Mouse (Mus musculus) left cerebral cortex, adult 18-20 months (tissue): ENCODE results near the gene Psmc3ip. TPM values are rescaled to one million over a fixed set of nuclear protein-coding genes. Genes with fewer than 3 reads are reported as not detected.
"Not testable (repeated sequence)": the region's sequence is repeated elsewhere in the genome, so short reads cannot be mapped to it uniquely, and the experiment has no call there.

Experiments
- DNase-seq, 2 experiments: peaks; one replicate each; pipeline ENCODE4 v3.0.0; 2021 to 2022; ENCODE audit warnings: low spot score in 2 of 2, mixed read lengths in 1 of 2
- long read RNA-seq, 2 experiments: library from polyadenylated mRNA; stranded (forward); transcript quantifications; one replicate each; pipeline ENCODE4 v2.0.0; 2021
- total RNA-seq, 2 experiments: library from RNA; stranded (reverse); gene quantifications; 2 replicates each; pipeline ENCODE4 v1.2.3; 2021

Psmc3ip gene
- total RNA-seq: 1 to 10 TPM; 3.0 to 3.6 TPM
- long read RNA-seq, experiment 1, partial matches to known transcripts: 0 of 1 reads
- long read RNA-seq, experiment 1, other reads (novel, unspliced or antisense): 0 of 1 reads
- long read RNA-seq, experiment 2, partial matches to known transcripts: 0 of 3 reads
- long read RNA-seq, experiment 2, other reads (novel, unspliced or antisense): 1 of 3 reads

GRCm38 (mm10) chr11:101095314-101096024 is at the start of gene Psmc3ip:
Gene Psmc3ip (minus strand): TSS chr11:101095436.
- peak; percentile 91 to 95 for DNase-seq

GRCm38 (mm10) chr11:101143338-101144225 is 48.3 kb upstream of the Psmc3ip start:
- DNase-seq: peak in 1 of 2 experiments; percentile 44

DNA sequence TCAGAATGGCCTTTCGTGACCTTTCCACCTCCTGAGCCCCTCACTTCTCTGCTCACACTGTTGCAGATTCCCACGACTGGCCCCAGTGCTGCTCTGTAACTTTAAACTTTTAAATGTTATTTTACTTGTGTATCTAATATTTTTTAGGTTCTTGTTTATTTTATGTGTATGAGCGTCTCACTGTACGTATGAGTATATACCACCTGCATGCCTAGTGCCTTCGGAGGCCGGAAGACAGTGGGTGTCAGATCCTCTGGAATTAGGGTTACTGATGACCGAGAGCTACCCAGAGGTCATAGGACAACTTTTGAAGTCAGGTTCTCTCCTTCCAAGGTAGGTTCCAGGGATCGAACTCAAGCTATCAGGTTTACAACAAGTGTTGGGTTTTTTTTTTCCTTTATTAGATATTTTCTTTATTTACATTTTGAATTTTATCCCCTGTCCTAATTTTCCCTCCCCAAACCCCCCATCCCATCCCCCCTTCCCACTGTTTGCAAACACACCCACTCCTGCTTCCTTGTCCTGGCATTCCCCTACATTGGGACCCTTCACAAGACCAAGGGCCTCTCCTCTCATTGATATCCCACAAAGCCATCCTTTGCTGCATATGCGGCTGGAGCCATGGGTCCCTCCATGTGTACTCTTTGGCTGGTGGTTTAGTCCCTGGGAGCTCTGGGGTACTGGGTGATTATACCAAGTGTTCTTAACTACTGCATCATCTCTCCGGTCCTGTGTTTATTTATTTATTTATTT is 47.2 kb upstream of the Psmc3ip start:
- DNase-seq: no peak

- DNase-seq: no peak
Observed at GRCm38 (mm10) chr11:101141088-101141487, 45.9 kb upstream of the Psmc3ip start.

DNA sequence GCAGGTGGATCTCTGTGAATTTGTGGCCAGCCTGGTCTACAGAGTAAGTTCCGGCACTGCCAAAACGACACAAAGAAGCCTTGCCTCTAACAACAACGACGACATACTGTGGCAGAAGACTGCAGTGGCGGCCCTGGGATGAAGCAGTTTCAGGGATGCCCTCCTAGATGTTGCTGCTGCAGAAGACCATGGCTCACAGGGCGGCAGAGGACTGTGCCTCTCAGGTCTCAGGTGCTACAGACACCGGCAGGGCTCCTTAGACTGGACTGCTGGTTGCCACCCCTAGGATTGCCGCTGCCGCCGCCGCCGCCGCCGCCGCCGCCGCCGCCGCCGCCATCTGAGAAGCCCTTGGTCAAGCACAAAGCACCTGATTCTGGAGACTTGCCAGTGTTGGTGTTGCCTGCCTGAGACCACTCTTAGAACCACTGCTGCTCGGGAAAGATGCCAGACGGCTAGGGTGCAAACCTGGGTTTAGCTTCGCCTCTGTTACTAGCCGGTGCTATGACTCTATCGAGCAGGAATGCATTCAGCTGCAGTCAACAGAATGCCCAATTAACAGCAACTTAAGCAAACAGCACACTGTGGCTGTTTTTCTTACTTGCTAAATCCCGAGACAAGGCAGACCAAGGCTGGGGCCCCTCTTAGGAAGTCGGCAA is 45.1 kb upstream of the Psmc3ip start:
- no peak for DNase-seq

DNA sequence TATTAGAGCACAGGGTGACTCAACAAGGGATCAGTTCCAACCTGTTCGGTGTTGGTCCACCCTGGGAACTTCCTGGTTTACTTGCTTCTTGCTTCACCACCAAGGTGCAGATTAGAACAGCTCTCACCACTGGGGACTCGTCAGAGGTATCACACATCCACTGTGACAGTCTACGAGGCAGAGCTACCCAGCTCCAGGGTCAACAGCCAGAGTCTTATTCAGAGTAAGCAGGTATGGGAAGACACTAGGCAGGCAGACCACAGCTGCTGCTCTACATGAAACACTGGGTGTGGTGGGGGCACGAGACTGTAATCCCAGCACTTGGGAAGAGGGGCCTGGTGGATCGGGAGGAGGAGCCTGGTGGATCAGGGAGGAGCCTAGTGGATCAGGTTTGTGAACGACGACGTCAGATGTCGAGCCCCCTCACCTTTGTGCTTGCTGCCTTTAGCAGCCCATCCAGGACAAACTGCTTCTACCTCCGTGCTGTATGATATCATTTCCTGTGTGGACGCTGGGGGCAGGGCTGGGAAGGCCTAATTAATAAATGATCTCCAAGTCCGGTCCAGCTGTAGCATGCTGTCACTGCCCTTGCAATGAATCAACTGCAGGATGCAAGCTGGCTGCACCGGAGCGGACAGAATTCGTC is 43.4 kb upstream of the Psmc3ip start:
- DNase-seq: no peak

DNA sequence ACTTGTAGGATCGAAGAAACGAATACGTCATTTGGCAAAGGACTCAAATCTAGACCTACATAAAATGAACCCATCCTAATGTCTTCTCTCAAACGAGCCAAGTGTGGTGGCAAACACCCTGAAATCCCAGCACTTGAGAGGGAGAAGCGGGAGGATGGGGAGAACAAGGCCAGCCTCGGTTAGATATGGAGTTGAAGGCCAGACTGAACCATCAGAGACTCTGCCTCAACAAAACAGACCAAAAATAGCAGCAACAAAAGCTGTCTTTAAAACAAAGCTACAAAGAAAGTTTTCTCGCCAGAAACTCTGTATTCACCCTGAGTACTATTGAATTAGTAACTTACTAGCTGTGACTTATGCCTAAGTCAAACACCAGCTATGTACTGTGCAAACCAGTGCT is 41.8 kb upstream of the Psmc3ip start:
- DNase-seq: no peak

DNA sequence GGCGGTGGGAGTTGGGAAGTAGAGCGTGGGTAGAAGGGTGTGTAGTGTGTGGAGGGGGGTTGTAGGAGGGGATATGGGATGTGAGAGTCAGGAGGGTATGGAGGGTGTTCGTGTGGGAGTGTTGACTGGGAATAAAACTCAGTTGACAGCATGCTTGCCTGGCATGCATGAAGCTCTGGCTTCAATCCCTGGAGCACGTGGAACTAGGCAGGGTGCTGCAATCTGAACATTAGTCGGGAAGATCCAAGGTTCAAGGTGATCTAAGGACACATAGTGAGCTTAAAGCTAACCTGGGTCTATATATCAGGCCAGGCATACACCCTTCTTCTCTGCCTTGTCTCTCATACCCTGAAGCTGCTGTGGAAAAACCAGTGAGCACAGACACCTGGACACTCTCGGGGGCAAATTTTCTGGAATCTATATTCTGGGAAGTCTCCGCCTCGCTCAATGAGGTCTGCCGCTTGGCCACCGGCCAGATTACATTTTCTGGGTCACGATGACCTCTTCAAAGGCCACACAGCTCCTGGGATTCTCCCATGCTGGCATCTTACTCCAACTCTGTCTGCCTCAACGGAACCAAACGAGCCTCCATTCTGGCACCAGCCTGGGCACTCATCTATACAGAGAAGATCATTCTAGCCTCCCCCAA is 39.1 kb upstream of the Psmc3ip start:
- no peak for DNase-seq

DNA sequence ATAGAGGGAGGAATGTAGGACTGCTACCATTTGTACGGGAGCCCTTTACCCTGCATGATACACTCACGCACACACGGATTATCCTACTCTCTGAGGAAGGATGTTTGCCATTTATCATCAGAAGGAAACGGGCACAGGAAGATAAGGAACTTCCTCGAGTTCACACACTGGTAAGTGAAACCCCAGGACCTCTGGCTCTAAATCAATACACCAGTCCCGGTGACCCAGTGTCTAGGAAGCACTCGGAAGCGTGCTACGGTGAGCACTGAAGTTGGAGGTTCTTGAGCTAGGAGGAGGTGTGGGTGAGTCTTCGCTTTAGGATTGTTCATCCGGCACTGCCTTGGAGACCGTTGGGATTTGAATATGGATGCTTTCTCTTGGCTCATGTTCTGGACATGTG is 37.8 kb upstream of the Psmc3ip start:
- DNase-seq: no peak

DNA sequence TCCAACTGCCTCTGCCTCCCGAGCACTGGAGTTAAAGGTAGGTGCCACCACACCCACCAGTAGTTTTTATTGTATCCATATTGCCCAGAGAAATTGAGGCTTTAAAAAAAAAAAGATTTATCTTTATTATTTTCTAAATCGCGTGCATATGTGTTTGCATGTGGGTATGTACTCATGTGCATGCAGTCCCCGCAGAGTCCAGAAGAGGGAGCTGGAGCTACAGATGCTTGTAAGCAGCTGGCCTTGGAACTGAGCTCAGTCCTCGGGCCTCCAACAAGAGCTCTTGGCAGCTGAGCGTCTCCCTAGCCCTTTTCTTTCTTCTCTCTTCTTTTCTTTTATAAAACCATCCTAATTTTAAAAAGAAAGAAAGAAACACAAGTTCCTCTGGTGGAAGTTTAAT is 36.5 kb upstream of the Psmc3ip start:
- DNase-seq: no peak

DNA sequence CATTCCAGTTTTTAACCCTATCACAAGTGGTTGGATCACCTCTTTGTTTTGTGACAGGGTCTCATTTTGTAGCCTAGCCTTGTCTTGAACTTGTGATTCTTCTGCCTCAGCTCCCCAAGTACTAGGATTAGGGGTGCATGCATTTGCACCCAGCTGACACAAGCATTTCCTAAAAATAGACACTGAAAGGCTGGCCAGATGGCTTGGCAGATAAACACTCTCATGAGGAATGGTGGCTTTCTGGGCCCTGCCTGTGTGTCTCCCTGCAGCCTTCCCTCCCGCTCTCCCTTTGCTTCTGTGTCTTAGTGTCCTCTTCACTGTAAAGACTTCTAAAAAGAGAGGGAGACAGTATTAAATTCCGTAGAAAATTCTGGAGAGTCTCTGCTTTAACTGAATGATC is 36.0 kb upstream of the Psmc3ip start:
- no peak for DNase-seq

DNA sequence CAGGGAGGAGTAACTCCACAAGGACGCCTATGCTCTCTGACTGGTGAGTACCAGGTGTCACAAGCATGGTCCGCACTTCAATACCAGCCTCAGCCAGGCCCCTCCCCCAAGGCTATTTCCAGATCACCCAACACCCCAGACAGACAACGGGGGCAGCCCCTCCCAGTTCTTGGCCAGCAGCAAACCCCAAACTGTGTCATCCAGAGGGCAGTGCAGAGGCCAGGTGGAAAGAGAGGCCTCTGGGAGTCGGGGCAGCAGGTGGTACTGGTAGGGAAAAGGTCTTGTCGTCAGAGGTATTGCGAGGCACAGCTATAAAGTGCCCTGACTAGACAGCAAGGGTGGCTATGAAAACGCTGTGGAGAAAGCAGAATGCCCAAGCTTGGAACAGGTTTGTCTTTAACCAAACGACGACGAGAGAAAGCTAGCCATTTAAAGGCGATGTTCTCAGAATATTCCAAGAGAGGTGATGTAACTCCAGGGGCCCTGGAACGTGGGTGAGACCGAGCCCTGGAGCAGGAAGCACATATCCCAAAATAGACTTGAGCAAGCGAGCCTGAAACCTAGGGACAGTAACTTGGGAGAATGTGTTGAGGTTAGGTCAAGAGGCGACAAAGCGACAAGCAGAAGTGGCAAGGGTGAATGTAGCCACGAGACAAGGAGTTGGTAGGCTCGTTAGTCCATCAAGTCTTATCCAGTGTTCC is 35.0 kb upstream of the Psmc3ip start:
- no peak for DNase-seq

DNA sequence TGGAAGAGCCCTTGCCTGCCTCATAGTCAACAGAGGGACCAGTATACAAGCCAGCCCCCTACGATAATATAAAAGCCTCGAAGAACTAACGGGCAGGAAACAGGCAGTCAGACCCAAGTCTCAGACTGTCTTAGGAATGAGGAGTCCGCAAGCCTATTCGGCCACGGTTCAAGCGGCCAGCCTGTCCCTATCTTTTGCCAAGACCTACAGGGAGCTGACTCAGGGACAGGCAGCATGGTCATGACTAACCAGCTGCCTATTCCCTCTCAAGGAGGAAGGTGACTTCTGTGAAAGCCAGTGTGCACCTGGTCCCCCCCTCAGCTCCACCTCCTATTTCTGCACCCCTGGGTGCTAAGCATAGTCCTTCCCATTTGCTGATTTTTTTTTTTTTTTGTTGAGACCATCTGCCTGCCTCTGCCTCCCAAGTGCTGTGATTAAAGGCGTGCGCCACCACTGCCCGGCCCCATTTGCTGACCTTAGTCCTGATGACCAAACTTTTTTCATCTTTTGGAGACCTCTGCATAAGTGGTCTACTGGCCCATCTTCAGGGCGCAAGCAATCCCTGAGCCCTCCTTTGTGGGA is 33.9 kb upstream of the Psmc3ip start:
- no peak for DNase-seq

DNA sequence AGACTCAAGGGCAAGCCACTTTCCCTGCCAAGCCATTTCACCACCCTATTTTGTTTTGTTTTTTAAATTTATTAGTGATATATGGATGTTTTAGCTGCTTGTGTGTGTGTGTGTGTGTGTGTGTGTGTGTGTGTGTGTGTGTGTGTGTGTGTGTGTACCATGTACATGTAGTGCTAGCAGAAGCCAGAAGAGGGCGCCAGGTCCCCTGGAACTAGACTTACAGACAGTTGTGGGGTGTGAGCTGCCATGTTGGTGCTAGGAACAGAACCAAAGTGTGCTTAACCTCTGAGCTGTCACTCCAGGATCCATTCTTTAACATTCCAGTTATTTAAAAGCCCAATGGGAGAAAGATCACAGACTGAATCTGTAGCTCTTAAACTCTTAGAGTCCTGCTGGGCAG is 31.8 kb upstream of the Psmc3ip start:
- no peak for DNase-seq

- DNase-seq: not testable (repeated sequence)
Observed at GRCm38 (mm10) chr11:101125008-101125407, 29.8 kb upstream of the Psmc3ip start.

- not testable (repeated sequence) for DNase-seq
Observed at GRCm38 (mm10) chr11:101124494-101124893, 29.3 kb upstream of the Psmc3ip start.

- DNase-seq: peak in 1 of 2 experiments; percentile 10
Observed at GRCm38 (mm10) chr11:101120545-101121188, 25.4 kb upstream of the Psmc3ip start.
